Mouse (Mus musculus): ENCODE measurements around the gene Glo1.

Gene Glo1

DNA sequence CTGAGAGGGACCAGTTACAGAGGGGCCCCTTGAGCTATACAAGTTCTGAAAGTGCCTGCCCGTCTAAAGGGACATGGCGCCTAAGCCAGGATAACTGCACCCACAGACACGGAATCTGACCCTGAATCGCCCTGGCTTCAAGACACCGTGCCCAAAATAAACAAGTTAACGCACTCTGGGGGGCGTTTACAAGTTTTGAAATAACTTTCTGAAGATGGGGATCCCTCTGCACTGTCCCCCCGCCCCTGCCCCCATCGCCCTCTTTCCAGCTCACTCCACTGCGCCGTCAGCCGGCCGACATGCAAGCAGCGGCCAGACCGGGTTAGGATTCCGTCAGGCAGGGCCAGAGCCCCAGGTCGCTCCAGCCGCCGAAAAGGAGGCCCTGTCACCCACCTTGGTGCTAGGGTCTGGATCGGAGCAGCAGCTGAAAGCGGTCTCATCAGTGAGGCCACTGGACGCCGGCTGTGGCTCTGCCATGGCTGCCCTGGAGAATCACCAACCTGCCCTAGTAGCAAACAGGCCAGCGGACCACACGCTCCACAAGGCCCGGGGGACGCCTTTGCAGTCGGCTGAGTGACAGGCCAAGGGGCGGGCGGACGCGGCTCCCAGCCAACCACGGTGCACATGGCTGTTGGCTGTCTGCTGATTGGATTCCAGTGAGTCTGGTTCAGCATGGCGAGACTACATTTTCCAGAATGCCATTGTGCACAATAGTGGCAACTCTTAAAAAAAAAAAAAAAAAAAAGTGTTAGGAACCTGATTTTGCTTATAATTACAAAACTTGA lies 14.4 kb downstream of the Glo1 start:
- DNase-seq (ENCODE audit: low spot score): peak; percentile 100

DNA sequence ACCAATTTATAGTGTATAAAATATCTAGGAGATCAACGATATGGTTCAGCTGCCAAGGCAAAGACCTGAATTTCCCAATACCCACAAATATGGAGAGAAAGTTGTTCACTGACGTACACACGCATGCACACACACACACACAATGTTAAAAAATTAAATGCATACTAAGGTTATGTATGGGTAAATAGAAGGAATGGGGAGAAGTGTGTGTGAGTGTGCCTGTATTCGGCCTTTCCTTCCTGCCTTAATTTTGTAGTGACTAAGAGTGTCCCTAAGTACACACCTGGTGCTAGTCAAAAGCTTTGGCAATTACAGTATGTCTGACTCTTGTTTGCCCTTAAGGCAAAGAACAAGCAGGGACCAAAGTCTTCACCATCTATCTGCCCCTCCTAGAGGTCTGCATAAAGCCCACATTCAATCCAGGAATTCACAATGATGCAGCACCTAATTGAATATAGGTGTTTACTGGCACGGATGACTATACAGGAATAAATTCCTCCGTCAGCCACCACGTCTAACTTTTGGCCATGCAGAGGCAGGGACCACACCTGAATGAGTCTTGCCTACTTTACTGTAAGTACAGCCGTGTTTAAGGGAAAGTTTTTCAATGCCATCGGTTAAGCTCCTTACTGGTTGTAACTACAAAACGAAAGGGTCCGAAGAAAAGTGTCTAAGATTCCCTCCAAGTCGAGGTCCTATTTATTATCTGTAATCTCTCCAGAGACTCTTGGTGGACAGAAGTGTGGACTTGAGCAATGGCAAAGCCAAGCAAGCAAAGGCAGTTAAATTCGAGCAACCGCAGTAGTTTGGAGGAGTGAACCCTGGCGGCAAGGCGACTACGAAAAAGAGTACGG lies 15.2 kb downstream of the Glo1 start:
- DNase-seq (ENCODE audit: low spot score): no peak

DNA sequence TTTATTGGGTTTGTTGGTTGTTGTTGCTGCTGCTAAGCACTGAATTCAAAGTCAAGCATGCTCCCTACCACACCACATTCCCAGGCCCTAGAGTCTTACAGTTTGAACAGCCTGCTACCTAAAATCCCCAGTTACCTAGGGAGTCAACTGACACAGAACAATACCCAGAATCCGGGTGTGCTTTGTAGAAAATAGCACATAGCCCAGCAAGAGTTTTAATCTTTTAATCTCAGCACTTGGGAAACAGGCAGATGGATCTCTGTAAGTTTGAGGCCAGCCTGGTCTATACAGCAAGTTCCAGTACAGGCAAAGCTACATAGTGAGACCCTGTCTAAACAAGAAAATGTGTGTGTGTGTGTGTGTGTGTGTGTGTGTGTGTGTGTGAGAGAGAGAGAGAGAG lies 15.9 kb downstream of the Glo1 start:
- no peak for DNase-seq (ENCODE audit: low spot score)

DNA sequence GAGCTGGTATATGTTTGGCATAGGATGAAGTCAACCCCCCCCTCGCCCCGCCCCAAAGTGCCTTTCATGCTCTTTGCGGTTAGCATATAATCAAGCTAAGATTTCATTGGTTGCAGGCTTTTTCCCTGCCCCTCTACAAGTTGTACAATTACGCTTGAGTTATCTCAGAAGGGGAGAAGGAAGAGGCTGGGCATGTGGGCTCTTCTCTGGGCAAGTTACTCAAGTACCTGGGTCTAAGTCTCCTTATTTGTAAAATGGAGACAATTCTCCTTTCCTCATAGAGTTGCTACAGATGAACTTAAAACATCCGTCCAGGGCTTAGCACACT lies 16.7 kb downstream of the Glo1 start:
- DNase-seq (ENCODE audit: low spot score): no peak

DNA sequence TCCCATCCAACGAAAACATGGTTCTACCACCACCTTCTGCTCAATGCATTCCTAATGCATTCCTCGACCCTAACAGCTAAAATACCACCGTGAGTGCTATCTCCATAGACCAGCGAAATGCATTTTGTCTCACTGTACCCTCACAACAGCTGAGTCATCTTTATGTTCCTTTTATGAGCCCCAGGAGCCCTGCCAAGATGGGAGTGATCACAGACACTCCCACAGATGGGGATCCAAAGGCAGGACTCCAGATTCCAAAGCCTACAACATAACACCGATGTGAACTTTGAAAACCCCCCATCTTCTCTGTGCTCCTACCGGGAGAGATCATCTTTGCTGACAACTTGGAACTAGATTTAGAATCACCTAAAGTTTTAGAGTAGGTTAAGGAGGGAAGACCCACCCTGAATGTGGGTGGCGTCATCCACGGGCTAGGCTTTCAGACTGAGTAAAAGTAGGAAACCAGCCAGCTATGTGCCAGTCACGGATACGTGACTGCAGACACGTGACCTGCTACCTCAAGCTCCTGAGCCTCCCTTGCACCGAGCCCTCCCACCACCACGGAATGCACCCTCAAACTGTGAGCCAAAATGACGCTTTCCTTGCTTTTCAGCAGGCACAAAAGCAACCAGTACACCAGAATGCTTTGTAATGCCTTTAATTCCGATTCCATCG lies 17.2 kb downstream of the Glo1 start:
- no peak for DNase-seq (ENCODE audit: low spot score)

DNA sequence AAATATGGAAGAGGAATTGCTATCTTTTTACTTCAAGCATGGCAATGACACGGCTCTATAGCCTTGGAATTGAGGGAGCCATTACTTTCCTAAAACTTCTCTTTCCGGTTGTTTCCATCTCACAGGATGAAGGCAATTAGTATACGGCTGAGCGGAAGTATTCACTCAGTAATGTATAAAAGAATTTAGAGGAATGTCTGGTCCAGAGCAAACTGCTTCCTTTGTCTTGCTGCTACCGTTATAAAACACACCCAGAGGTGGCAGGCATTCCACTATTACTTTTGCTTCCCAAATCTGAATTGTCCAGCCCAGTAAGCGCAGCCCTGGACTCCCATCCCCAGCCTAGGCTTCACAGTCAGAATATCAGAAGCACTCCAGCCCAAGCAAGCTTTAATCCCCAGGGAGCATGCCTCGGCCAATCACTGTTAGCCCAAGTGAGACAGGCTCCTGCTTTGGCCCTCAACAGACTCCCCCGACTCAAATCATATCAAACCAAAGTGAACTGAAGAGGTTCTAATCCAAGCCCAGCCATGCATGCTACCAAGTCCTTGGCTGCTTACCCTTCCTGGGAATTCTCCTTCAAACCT lies 18.7 kb downstream of the Glo1 start:
- no peak for DNase-seq (ENCODE audit: low spot score)

DNA sequence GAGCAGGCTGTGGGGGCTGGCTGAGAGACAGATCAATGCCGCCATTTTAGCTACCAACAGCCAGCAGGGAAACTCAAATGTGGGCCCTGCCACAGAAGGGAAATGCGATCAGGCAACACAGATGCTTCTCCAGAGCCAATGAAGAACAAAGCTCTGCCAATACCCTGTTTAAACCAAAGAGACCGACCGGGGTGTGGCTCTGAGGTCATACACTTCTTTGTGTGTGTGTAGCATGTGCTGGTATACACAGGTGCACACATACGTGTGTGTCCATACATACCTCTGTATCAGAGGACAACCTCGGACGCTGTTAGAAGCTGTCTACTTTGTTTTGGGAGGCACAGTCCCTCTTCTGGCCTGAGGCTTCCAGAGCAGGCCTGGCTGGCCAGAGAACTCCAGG lies 19.3 kb downstream of the Glo1 start:
- no peak for DNase-seq (ENCODE audit: low spot score)

DNA sequence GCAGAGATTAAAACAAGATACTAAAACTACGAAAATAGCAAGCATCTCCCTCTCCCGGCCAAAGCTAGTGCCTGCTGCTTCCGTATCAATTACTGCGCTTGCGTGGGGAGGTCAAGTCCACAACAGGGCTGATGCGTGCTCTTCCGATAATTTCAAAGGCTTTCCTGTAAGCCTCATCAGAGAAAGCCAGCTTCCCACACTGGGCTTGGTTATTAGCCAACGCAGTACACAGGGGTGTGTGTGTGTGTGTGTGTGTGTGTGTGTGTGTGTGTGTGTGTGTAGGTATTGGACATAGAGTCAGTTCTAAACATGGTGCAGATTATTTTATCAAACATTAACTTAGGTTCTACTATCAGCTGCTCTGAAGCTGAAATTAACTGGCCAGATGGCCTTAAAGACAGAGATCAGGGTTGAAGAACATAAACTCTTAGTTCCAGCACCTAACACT lies 20.0 kb downstream of the Glo1 start:
- no peak for DNase-seq (ENCODE audit: low spot score)

DNA sequence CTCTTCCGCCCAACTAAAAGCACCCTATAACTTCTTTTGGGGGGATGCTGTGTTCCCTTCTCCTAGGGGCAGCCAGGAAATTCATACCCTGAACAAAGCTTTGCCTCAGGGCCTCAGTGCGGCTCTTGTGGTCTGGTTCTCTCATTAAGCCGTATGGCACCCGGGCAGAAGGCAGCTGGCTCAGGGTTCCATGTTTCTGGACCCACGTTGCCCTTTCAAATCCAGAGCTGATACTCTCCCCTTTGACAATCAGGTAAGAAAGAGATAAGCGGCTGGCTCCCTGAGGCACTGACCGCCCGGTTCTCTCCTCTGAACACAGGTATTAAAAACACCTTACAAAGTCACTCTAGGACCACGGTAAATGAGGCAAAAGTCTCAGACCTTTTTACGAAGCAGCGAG lies 20.5 kb downstream of the Glo1 start:
- DNase-seq (ENCODE audit: low spot score): no peak

DNA sequence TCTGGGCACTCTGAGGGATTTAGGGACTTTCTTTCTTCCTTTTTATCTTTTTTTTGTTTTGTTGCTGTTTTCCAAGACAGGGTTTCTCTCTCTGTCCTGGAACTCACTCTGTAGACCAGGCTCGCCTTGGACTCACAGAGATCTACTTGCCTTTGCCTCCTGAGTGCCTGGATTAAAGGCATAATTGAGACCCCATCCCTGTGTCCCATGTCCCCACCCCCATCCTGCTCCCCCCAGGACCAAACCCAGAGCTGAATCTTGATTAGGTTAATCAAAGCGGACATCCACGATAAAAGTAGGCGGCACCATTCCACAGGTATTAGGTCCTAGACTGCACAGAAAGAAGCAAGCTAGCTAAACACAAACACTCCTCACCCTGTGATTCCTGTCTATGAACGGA lies 21.7 kb downstream of the Glo1 start:
- no peak for DNase-seq (ENCODE audit: low spot score)

DNA sequence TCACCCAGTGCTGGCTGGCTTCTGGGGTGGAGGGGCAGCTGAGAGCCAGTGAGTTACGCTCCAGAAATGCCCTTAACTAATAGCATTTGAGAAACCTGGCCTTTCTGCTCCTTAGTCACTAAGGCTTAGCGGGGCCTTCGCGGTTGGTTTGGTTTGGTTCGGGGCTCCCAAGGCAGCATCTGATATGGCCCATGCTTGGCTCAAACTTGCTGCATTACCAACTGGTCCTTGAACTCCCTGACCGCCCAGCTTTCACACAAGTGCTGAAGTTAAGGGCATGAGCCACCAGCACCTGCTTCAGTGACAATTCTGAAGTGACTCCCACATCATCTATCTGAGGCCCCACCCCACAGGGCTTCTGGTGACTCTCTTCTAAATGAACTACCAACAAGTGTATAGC lies 22.4 kb downstream of the Glo1 start:
- no peak for DNase-seq (ENCODE audit: low spot score)

DNA sequence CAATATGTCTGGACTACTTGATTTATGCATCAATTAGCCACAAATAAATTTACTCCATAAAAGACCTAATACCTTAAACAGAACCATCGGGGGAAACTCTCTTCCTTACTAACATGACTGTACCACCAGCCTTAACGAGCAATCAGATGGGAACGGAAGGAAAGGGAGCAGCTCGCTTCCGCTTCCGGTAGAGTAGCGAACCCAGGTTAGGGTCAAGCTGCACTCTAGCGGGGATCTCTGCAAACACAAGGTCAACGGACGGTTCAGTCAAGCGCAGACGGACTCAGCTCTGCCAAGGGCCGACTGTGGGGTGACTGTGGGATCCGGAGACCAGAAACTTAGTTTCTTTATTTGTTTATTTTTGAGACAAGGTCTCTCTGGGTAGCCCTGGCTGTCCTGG lies 24.5 kb downstream of the Glo1 start:
- no peak for DNase-seq (ENCODE audit: low spot score)

DNA sequence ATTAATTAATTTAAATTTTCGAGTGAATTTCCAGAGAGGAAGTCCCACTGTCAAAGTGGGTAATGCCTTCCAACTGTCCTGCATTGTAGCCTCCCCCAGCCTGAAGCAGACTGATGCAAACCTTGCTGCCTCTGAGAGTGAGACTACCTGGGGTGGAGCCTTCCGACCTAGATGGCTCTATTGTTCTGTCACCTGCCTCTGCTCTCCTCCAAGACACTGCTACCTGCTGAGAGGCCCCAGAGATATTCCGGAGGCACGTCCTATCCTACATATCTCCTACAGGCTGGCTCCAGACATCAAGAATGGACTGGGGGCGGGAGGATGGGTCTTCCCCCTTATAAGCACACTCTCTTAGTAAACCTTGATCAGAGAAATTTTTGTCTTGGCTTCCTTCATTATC lies 28.4 kb downstream of the Glo1 start:
- DNase-seq (ENCODE audit: low spot score): no peak

DNA sequence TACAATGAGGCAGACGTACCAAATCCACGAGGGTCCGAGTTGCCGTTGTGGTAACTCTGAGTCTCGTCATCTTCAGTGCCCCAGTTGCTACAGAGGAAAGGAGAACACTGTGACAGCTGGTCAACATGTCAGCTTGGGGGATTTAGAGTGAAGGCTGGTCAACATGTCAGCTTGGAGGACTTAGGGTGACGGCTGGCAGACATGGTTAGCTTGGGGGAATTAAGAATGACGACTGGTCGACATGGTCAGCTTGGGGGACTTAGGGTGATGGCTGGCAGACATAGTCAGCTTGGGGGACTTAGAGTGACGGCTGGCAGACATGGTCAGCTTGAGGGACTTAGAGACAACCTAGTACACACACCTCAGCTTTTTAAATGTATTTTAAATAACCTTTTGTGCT lies 28.9 kb downstream of the Glo1 start:
- no peak for DNase-seq (ENCODE audit: low spot score)

DNA sequence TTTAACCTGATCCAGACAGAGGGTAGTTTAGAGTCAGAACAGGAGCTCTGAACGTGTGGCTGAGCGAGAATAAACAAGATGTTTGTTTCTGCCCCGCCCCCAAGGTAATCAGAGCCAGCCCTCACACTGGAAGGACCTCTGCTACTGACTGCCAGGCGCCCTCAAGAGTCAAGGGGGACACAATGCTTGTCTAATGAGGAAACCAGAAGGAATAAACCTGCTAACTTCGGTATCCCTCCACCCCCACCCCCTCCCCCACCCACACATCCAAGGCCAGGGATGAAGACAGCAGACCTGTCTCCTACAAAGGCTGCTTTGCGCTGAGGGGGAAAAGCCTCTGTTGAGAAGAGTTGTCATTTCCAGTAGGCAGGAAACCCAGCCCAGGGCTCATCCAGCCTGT lies 31.8 kb downstream of the Glo1 start:
- DNase-seq (ENCODE audit: low spot score): no peak

DNA sequence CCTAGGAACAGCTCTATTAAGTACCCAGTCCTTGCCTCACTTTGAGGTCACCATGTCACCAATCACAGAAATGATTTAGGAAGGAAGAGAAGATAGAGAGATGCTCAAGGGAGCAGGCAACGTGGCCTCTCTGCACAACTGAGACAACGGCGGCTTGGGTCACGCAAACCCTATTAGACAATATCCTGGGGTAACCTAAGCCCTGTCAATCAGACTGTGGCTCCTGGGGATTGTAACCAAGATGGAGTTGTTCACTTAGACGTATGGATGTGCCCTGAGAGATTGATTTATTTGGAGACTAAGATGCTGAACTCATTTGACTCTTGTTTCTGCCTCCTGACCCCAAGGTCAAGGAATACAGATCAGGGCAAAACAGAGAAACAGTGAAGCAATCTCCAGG lies 32.3 kb downstream of the Glo1 start:
- no peak for DNase-seq (ENCODE audit: low spot score)

DNA sequence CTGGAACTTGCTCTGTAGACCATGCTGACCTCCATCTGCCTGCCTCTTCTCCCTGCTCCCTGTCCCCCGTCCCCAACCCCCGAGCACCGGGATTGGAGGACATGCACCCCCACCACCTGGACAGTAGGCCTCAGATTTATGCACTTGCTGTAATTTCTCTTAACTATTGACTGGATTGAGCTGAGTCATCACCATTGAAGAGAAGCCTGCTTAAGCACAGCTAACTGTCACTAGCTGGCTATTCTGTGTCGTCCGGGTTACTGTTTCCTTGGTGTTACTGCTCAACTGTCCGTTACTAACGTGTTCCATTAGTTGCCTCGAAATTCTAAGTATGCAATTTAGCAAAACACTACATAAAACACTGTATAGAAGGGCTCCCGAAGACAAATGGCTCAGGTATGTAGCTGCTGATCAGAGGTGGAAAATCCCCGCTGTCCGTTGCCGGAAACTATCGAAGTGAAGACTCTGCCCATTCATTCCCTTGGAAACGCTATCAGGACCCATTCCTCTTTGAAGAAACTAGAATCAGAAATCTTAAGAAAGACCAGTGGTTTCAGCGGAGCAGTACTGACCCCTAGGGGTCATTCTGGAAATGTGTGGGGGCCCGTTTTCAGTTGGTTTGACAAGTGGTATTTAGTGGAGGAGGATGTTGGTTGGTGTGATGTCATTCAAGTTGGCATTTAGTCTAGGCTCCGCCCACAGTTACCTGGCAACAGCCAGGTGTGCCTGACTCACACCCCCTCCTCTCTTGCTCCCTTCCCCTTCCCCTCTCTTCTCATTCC lies 36.1 kb downstream of the Glo1 start:
- DNase-seq (ENCODE audit: low spot score): no peak

DNA sequence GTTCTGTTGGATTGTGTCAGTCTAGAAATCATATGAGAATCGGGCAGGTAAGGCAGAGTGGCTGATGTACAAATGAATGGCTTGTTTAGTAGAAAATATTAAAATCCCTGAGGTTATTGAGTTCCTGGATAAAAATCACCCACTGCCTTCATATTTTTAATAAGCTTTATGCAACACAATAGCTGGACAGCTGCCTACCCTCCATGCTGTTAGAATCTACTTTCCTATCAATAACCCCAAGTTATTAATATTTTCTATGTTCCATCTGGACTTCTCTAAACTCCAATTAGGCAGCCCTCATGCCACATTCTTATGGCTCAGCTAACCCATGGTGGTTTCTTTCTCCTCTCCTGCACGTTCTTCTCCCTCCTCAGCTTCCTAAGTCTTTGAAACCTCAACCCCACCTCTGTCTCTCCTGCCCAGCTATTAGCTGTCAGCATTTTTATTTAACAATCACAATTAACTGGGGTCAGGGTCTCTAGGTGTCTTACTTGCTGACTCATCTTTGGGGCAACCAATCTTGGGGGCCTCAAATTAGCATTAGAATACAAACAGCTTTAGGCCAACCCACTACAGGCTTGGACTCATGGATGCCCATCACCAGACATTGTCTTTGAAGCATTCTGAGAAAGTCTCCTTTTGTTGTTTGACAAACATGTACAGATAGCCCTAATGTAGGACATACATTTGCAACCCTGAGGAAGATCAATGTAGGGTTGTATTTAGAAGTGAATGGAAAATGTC lies 43.2 kb downstream of the Glo1 start:
- no peak for DNase-seq (ENCODE audit: low spot score)

DNA sequence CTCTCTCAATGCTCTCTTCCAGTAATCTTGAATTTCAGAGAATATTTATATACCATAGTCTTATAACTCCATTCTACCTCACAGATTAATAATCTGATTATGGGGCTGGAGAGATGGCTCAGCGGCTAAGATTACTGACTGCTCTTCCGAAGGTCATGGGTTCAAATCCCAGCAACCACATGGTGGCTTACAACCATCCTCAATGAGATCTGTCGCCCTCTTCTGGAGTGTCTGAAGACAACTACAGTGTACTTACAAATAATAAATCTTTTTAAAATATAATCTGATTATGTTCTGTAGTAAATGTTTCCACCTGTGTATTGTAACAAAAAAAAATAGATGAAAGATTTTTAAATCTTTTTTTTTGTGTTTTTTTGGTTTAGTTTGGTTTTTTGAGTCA lies 44.4 kb downstream of the Glo1 start:
- no peak for DNase-seq (ENCODE audit: low spot score)

DNA sequence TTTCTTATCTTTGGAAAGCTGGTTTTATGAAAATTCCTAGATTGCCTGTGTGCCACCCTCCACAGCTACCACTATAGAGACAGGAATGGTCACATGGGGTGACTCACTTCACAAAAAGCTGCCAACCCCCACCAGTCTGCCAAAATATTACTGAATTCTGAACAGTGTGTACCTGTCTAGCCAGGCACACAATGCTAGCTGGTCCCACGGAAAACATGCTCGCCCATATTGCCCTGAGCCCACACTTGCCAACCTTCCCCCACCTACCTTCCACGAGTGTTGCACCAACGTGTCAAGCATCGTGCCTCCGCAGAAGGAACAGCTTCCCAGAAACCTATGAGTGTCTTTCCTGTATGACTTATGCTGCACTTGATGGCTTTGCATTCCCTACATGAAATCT lies 45.5 kb downstream of the Glo1 start:
- DNase-seq (ENCODE audit: low spot score): no peak

DNA sequence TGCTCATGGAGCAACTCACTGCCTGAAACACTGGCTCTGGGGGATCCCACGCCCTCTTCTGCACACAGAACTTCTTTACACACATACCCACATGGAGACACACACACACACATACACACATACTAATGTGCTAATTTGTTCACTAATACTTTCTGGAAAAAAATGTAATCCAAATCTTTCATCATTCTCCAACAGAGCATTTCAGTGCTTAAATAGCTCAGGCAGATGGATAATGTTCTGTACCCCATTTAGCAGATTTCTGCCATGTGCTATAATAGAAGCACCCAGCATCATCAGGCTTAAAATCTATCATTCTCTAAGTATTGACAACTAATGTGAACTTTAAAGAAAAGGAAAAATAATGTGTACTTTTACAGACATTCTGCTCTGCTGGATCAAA lies 45.9 kb downstream of the Glo1 start:
- DNase-seq (ENCODE audit: low spot score): no peak

Measured in ovary, postnatal 10 days (tissue).